Mouse (Mus musculus) inflammation-experienced regulatory T-cells, adult 6 months (primary cell): ENCODE results near the gene Hdgfl1. TPM values are rescaled to one million over a fixed set of nuclear protein-coding genes. Genes with fewer than 3 reads are reported as not detected.

Experiments used
- ATAC-seq: one replicate; pipeline ENCODE4 v1.8.0; 2017
- polyA plus RNA-seq, 3 experiments: library from polyadenylated mRNA; unstranded; fragments of 100-300 nt; shearing (Covaris generic); gene quantifications; one replicate each; pipeline ENCODE4 v1.2.1; 2017

Gene Hdgfl1
- not detected for polyA plus RNA-seq

DNA sequence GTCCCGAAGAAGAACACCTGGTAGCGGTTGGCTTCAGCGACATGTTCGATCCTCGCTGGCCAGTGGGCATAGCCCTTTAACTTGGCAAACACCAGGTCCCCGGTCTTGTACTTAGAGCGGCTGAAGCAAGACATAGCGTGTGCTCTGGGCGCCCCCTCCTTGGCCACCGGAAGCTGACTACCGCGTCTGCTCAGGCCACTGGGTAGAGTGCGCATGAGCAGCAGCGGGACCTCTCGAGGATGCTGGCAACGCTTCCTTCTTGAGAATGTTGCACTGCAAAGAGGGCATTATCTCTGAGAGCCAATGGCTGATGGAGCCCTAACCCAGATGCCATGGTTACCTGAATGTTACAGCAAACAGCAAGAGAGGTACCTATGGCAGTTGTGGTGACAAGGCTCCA, at the start of gene Hdgfl1:
Gene Hdgfl1 (minus strand): TSS at position 211 of the 400 bp plus-strand sequence.
- ATAC-seq, result no peak

DNA sequence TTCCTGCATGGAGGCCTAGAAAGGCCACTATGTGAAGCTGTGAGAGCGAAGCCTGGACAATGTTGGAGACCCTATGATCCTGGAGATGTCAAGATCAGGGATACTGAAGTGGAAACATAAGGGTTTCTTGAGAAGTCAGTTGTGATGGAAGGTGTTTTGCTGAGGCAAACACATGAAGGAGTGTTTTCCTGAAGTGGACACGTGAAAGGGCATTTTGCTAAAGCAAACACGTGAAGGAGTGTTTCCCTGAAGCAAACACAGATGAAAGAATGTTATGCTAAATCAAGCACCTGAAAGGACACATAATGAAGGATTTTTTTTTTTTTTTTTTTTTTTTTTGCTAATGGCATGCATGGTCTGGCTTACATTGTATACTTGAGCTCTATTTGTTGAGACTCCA, 25.5 kb upstream of the Hdgfl1 start:
- no peak for ATAC-seq

DNA sequence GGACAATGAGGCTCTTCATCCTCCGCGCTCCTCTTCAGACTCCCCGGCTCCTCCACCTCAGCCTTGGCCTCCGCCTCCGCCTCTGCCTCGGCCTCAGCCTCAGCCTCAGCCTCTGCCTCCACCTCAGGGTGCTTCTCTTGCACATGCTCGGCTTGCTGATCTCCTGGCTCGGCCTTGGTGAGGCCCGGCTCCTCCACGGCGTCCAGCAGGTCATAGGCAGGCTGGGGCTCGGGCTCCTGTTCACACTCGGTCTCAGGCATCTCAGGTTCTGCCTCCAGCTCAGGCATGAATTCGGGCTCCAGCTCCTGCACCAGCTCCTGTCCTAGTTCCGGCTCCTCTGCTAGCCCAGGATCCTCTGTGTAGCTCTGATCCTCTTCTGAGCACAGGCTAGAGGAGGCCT, 541 bp downstream of the Hdgfl1 start:
- ATAC-seq, result no peak

DNA sequence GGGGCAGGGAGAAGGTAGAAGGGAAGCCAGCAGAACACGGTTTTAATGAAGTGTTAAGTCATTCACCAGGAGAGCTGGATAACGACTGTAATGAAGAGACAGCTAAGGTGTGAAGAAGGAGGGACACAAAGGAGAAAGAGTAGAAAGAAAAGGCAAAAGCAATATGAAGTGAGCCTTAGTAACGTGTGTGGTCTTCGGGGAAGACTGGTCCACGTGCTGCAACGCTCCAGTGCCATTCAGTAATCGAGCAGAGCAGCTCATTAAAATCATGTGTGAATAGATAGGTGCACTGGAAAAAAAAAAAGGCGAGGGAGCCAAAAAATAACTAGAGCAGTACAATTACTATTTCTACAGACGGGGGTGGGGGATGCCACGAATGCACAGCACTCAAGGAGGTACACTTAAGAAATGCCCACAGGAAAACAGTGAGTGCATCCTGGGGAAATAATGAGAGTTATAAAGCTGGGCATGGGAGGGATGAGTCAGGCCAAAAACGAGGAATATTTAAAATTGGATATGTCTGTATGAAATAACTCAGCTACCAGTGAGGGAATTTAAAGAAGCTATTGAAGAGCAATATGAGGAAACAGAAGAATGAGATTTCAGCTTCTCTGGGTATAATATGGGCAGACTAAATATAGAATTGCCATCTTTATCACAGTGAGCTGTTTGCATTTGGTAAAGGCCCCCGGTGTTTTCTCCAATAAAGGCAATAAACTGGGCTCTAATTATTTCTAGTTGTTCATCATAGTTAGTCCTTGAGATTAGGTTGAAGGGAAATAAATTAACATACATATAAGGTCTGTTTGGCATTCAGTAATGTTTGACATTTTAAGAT, 7.8 kb downstream of the Hdgfl1 start:
- ATAC-seq, result no peak

DNA sequence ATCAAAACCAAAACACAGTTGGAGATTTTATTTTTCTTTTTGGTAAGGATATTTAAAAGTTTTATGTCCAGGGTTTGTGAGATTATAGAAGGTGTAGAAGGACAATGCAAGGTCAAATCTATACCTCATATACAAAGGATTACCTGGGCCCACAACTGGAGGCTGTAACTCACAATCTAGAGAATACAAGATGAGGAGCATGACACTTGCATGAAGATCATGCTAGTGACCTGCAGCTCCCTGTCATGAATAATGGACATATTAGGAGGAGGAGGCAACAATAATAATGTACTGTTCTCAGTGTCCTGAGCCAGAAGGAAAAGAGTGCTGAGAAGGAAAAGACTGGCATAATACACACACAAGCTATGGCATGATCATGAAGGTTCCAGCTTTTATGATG, 17.1 kb downstream of the Hdgfl1 start:
- no peak for ATAC-seq

DNA sequence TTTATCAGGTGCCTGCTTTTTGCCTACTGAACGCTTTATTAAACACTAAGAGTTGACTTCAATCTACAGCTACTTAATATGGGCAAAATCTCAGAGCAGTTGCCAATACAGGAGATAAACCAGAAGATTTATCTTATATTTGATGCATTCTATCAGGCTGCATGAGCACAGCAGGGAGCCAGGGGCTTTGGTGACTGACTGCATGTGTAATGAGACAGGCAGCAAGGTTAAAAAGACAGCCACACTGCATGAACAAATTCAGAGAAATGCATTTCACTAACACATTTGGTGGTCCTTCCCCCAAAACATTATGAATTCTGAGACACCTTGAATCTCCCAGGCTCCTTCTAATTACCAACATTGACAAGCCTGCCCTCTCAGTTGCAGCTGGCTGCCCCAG, 17.6 kb downstream of the Hdgfl1 start:
- ATAC-seq, result no peak

DNA sequence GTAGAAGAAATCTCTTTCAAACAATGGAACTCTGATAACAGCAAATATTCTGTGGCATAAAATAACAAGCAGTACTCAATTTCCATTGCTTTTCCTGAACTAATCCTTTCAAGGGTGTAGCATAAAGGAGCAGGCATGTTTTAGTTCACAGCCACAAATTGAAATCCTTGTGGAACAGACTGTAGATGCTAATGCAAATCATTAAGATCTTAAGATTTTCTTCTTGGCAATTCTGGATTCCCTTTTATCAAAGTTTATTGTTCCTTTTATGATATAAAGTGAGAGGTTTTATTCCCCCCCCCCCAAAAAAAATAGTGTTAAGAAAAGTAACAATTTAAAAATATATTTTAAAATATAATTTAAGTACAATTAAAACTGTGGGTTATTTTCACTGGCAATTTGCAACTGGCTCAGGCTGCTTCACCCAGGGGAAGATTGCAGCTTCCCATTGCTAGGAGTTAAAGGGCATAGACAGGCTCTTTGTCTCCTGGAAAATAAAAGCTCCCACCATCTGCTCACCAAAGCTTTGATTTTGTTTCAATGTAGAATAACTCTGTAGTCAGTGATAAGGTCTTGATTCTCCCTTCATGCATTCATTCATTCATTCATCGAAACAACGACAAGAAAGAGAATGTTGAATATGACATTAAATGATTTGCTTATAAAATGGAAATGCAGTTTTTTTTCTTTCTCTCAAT, 24.1 kb downstream of the Hdgfl1 start:
- no peak for ATAC-seq

DNA sequence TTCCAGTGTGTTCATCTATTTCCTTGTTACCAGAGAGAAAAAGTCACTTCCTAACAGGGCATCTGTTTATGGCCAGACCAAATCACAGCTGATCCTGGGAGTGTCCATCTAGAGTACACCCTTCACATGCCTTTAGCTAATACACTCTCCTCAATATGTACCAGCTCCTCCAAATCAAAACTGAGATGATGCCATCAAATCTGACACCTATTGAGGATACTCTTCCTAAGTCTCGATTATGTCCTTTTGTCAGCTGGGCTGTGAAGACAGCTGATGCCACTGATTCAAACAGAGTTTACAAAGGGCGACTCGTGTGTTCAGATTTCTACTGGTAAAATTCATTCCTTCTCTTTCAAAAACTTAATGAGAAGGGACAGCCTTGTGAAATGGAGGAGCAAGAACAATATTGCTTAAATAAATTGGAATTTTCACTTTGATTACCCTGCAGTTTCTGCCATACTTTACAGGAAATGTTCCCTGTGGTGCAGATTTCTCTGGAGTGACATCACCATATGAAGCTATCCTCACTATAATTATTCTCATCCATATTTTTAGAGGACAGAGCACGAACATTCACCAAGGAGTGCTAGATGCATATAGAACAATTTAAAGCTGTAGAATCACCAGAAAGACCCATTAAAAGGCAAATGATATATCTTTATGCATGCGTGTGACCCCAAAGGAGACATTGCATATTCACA, 24.8 kb downstream of the Hdgfl1 start:
- no peak for ATAC-seq

DNA sequence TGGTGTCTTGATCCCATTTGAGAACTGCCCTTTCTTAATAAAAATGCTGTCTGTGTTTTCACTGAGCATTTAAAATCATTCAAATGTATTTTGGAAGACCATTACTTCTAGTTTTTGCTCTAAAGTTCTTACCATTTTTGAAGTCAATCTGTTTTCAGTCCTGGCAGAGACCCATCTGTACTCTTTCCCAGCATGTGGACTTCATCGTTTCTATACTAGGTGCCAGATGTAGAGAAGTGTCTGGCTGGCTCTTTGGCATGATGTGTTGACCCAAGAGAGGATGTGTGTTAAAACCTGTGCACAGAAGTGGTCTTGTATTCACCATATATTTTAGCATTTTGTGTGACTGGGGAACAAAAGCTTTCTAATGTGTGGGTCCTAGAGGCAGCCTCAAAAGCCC, 25.9 kb downstream of the Hdgfl1 start:
- ATAC-seq, result no peak

DNA sequence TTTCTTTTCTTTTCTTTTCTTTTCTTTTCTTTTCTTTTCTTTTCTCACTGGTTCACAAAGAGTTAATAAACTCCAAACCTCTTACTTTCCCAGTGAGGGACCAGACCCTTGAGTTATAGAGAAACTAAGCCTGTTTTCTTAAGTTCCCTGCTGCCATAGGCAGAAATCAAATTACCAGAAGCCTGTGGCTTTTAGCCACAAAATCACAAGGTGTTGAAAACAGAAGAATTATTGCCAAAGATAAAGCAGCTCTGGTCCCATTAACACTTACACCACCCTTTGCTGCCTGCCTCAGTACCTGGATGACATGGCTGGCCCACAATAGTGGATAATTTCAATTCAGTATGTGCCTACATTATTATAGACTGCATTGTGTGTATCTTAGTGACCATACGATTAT, 35.0 kb downstream of the Hdgfl1 start:
- ATAC-seq, result no peak

DNA sequence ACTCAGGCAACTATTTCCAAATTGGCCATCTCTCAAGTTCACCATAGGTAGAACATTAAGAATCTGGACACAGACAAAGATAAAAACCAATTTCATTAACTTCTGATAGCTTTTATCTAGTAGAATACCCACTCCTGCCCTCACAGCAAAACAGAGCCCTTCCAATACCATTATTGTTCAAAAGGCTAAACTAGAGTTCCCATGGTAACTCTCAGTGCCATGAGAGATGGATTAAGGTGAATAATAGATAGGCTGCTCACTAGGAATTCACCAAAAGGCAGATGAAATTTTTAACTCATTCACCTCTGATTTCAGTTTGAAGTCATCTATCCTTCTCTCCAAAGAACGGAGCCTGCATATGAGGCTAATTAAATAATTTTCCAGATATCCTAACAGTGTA, 45.7 kb downstream of the Hdgfl1 start:
- ATAC-seq, result no peak

DNA sequence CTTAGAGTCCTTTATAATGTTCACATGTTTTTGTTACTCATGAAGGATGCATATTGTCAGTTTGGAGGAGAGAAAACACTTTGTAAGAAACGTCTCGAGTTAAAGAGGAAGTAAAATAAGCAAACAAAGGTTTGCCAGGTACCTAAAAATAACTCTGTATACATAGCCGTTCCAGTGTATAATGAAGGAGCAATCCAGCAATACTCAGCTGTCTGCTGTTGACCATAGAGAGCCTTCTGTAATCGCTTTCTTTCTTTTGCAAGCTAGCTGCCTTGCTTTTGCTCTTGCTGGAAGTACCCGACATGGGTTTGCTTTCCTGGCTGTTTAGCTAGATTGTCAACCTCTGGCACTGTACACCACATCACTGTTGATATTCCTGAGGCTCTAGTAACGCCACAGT, 48.6 kb downstream of the Hdgfl1 start:
- ATAC-seq, result no peak

DNA sequence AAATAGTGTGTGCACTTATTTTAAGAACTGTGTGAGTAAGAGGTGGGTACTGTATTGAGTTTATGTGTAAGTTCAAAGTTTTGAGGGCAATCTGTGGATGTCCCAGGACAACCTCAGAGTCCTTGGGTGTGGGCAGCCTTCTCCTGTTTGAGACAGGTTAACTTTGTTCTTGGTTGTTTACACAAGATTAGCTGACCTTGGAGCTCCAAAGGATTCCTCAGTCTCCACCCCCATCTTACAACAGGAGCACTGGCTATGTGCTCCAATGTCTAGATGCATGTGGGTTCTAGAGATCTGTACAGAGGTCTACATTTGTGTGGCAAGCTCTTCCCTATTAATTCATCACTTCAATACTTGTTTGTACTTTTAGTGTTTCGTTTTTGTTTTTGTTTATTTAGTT, 49.0 kb downstream of the Hdgfl1 start:
- ATAC-seq, result no peak

DNA sequence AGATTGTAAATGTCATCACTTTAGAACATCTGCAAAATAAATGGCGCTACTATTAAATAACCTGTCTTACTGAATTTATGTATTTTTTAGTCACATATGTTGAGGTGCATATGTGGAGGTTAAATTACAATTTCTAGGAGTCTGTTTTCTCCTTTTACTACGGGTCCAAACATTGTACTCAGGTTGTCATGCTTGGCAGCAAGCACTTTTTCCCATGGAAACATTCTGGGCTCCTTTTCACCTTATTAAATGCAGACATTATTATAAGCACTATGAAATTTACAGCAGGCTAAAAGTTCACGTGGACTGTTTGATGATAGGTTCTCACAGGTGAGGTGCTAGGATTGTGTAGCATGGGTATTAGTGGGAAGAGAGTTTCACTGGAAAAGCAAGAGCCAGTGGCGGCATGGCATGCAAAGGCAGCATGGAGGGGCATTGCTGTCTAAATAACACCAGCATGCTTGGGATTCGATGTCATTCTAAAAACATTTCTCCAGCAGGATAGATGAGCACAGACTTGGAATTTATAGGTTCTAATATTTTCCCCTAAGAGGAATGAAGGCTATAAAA, 50.7 kb downstream of the Hdgfl1 start:
- no peak for ATAC-seq
